Mouse (Mus musculus) heart, postnatal 0 days (tissue): ENCODE results near the gene Traf3.

Experiments used
- CTCF ChIP-seq: IDR thresholded peaks from 2 replicates; pipeline ENCODE4 v1.5.1; 2016; ENCODE audit warnings: antibody characterized with exemption, control low read depth, low read depth
- EP300 ChIP-seq: IDR thresholded peaks from 2 replicates; pipeline ENCODE4 v1.6.1; 2016; ENCODE audit warnings: antibody characterized with exemption, low read depth

DNA sequence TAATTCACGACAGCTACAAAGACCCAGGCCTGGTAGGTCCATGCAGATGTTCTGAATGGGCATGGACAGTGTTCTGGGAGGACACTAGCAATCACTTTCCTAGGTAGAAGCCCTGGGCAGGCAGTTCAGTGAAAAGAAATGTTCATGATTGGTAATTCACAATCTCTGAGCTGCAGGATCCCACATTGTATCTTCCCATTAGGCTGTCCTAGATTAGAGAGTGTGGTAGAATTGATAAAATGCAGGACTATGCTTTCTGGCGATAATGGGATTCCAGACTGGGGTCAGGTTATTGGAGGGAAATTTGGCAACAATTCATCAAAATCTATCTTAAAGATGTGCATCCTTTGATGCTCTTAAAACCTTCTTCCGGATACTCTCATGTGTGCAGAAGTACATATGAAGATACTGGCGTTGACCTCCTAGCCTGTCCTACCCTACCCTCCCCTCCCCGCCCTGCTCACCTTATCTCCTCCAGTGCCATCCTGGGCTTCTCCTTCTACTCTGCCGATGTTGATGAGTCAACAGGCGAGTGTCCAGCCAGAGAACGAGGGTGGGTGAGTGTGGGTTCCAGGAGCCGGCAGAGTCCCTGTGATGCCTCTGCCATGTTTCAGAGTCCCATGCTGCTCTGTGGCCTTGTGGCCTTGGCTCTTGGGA lies 80.8 kb downstream of the Traf3 start:
- TF ChIP-seq CTCF (no peak), EP300 (no peak)
